Mouse (Mus musculus) C2C12 (cell line): ENCODE measurements around the gene Ydjc.

Experiments
- CTCF ChIP-seq: IDR thresholded peaks from one replicate; pipeline ENCODE4 v1.5.1; 2011; ENCODE audit not compliant: control insufficient read depth, insufficient read depth, insufficient read length
- MAX ChIP-seq: IDR thresholded peaks from one replicate; pipeline ENCODE4 v1.6.1; 2011; ENCODE audit warnings: mild to moderate bottlenecking, control low read depth
- MYOD1 ChIP-seq: IDR thresholded peaks from one replicate; pipeline ENCODE4 v1.6.1; 2011; ENCODE audit warnings: low read depth; ENCODE audit not compliant: control insufficient read depth, insufficient read length
- MYOG ChIP-seq: IDR thresholded peaks from one replicate; pipeline ENCODE4 v1.6.1; 2011; ENCODE audit not compliant: control insufficient read depth, insufficient read length; ENCODE audit errors: extremely low read depth
- USF1 ChIP-seq: IDR thresholded peaks from one replicate; pipeline ENCODE4 v1.6.1; 2011; ENCODE audit warnings: low read depth, mild to moderate bottlenecking, control low read depth, moderate library complexity

DNA sequence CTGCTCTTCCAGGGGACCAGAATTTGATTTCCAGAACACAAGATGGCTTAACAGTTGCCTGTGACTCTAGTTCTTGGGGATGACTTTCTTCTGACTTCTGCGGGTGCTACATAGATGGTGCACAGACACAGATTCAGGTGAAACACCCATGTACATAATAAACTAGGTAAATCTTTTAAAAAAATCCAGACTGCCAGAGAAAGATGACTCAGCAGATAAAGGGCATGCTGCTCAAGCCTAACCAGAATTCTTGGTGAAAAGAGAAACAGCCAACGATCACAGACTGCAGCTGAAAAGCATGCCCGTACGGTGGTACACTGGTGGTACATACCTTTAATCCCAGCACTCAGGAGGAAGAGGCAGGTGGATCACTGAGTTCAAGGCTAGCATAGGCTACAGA, 49.4 kb downstream of the Ydjc start:
- no peak for TF ChIP-seq CTCF
- TF ChIP-seq MAX = no peak
- no peak for TF ChIP-seq MYOD1
- no peak for TF ChIP-seq USF1
- TF ChIP-seq MYOG = no peak
